8 mouse cellular contexts compared by ENCODE assay signal in the genomic region with DNA sequence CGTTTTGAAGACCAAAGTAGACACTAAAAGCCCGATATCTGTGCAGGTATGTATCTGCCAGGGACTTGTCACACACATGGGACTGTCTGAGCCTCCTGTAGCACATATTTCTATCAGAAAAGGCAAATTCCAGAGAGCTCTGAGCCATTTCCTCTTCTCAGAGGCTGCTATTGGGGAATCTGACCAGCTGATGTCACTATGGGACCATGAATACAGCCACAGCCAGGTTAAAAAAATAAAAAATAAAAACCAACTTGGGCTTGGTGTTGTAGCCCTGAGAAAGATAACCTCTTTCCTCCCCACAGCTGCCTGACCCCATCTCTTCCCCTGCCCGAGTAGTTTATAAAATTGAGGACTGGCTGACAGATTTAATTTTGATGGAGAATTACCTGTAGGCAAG. TPM values are rescaled to one million over a fixed set of nuclear protein-coding genes. Genes with fewer than 3 reads are reported as not detected.
DNase-seq lines count a peak whose midpoint lies in the region; ATAC-seq and TF ChIP-seq lines count a peak whose summit lies in the region.

No protein-coding gene starts in this region.

- H3K4me2 ChIP-seq in forebrain, postnatal 0 days (ENCODE audit: low read depth), result no peak overlapping the region
- H3K4me2 ChIP-seq in forebrain, embryonic 12.5 days, result no peak overlapping the region
- H3K4me2 ChIP-seq in limb, embryonic 11.5 days (ENCODE audit: low read depth, severe bottlenecking), result no peak overlapping the region

- no peak overlapping the region for H3K4me3 ChIP-seq in forebrain, postnatal 0 days (ENCODE audit: low read depth, low read length)
- no peak overlapping the region for H3K4me3 ChIP-seq in forebrain, embryonic 12.5 days (replicated peaks)
- H3K4me3 ChIP-seq in limb, embryonic 11.5 days (ENCODE audit: low read depth, low read length), result no peak overlapping the region

- peak; percentile 78 for DNase-seq in forebrain, postnatal 0 days
- DNase-seq in testis, postnatal 10 days (ENCODE audit: low spot score), result peak; percentile 41
- DNase-seq in testis, postnatal 14 days (ENCODE audit: low spot score), result no peak
- peak; percentile 18 to 44 for DNase-seq in frontal cortex, postnatal 25 days (ENCODE audit: low spot score in 2 of 2)
- peak; percentile 47 for DNase-seq in limb, embryonic 11.5 days (ENCODE audit: low spot score)
- no peak for DNase-seq in spleen, postnatal 4 days (ENCODE audit: low spot score in 2 of 2)
- DNase-seq in spleen, adult 12 weeks (ENCODE audit: low spot score), result no peak

- H3K9ac ChIP-seq in forebrain, postnatal 0 days, result no peak overlapping the region
- H3K9ac ChIP-seq in forebrain, embryonic 12.5 days, result no peak overlapping the region
- no peak overlapping the region for H3K9ac ChIP-seq in limb, embryonic 11.5 days (ENCODE audit: low read length)

- no peaks in the 10 kb centered on the region for H3K9me3 ChIP-seq in forebrain, postnatal 0 days (ENCODE audit: low read length)
- H3K9me3 ChIP-seq in forebrain, embryonic 12.5 days, result no peaks in the 10 kb centered on the region
- H3K9me3 ChIP-seq in limb, embryonic 11.5 days (ENCODE audit: control insufficient read depth, low read length), result no peaks in the 10 kb centered on the region

- no peaks in the 10 kb centered on the region for H3K4me1 ChIP-seq in forebrain, postnatal 0 days (ENCODE audit: insufficient read depth)
- H3K4me1 ChIP-seq in forebrain, embryonic 12.5 days, result no peaks in the 10 kb centered on the region
- H3K4me1 ChIP-seq in limb, embryonic 11.5 days (ENCODE audit: control insufficient read depth, insufficient read depth, low read length), result no peaks in the 10 kb centered on the region

- no peaks in the 10 kb centered on the region for H3K36me3 ChIP-seq in forebrain, postnatal 0 days (ENCODE audit: insufficient read depth)
- no peaks in the 10 kb centered on the region for H3K36me3 ChIP-seq in forebrain, embryonic 12.5 days (replicated peaks)
- H3K36me3 ChIP-seq in limb, embryonic 11.5 days (ENCODE audit: control insufficient read depth, insufficient read depth, low read length), result no peaks in the 10 kb centered on the region

- 56% methylated on average over 3 of the region's 3 CpGs for WGBS in forebrain, postnatal 0 days
- 59% methylated on average over 3 of the region's 3 CpGs for WGBS in forebrain, embryonic 12.5 days
- 56% methylated on average over 3 of the region's 3 CpGs for WGBS in limb, embryonic 11.5 days

- H3K27me3 ChIP-seq in forebrain, postnatal 0 days (ENCODE audit: insufficient read depth, low read length), result no peaks in the 10 kb centered on the region
- H3K27me3 ChIP-seq in forebrain, embryonic 12.5 days, result no peaks in the 10 kb centered on the region
- no peaks in the 10 kb centered on the region for H3K27me3 ChIP-seq in limb, embryonic 11.5 days (ENCODE audit: control insufficient read depth, insufficient read depth, low read length)

- ATAC-seq in forebrain, postnatal 0 days, result peak; percentile 59
- no peak for ATAC-seq in forebrain, embryonic 12.5 days (ENCODE audit: low FRiP score)
- ATAC-seq in limb, embryonic 11.5 days (ENCODE audit: insufficient number of reproducible peaks, low FRiP score, low TSS enrichment, low read depth), result no peak

- H3K27ac ChIP-seq in forebrain, postnatal 0 days (ENCODE audit: low read depth, low read length), result no peak overlapping the region
- no peak overlapping the region for H3K27ac ChIP-seq in forebrain, embryonic 12.5 days
- no peak overlapping the region for H3K27ac ChIP-seq in limb, embryonic 11.5 days (replicated peaks; ENCODE audit: low read depth, low read length)

- TF ChIP-seq CTCF in forebrain, postnatal 0 days (IDR thresholded peaks at IDR 0.05; ENCODE audit: low read depth), result peak; percentile 74

RNA-seq across cellular contexts. Expression of gene Eef1e1, which starts 31.2 kb away (rescaled TPM):
- total RNA-seq in forebrain, postnatal 0 days (2014; rRNA removed), result 45.2 and 46.3 TPM in 2 replicates
- 106 and 116 TPM in 2 replicates for polyA plus RNA-seq in forebrain, postnatal 0 days (2015; fragmentation: Nextera tagmentation; extraction: Ambion mirVana)
- 62.8 and 64.2 TPM in 2 replicates for polyA plus RNA-seq in forebrain, embryonic 12.5 days (2016; fragmentation: Nextera tagmentation; extraction: Ambion mirVana)
- 48.4 and 49.6 TPM in 2 replicates for polyA plus RNA-seq in limb, embryonic 11.5 days (2014; fragmentation: Nextera tagmentation; extraction: Ambion mirVana)

RNA-seq across cellular contexts. Expression of gene Bloc1s5, which starts 55.1 kb away (rescaled TPM):
- 9.8 and 10.3 TPM in 2 replicates for total RNA-seq in forebrain, postnatal 0 days (2014; rRNA removed)
- polyA plus RNA-seq in forebrain, postnatal 0 days (2015; fragmentation: Nextera tagmentation; extraction: Ambion mirVana), result 20.2 and 22.9 TPM in 2 replicates
- polyA plus RNA-seq in forebrain, embryonic 12.5 days (2016; fragmentation: Nextera tagmentation; extraction: Ambion mirVana), result 22.3 and 24.9 TPM in 2 replicates
- polyA plus RNA-seq in limb, embryonic 11.5 days (2014; fragmentation: Nextera tagmentation; extraction: Ambion mirVana), result 21.3 and 26.0 TPM in 2 replicates

Comparison
In these comparisons a context has a peak if more than half of its experiments do, and no peak if none do; other contexts are left out.
1. DNase-seq: peak in forebrain, postnatal 0 days (single experiment), testis, postnatal 10 days (single experiment), frontal cortex, postnatal 25 days (2 of 2) and limb, embryonic 11.5 days (single experiment); none in testis, postnatal 14 days (single experiment), spleen, postnatal 4 days (0 of 2) and spleen, adult 12 weeks (single experiment).